Mouse (Mus musculus) hindbrain, embryonic 11.5 days (tissue): Measurements from ENCODE around the gene Tex52. TPM values are rescaled to one million over a fixed set of nuclear protein-coding genes. Genes with fewer than 3 reads are reported as not detected.
"Not testable (repeated sequence)": the region's sequence is repeated elsewhere in the genome, so short reads cannot be mapped to it uniquely, and the experiment has no call there.

ENCODE experiments used
- ATAC-seq: fragments of 200-750 bp; cut with Nextera tagmentation; 2 replicates; pipeline ENCODE4 v1.8.0; 2017; ENCODE audit warnings: mild to moderate bottlenecking, moderate TSS enrichment, moderate library complexity; ENCODE audit not compliant: low FRiP score
- DNase-seq: peaks from one replicate; pipeline ENCODE4 v3.0.0-alpha.2; 2015; ENCODE audit warnings: low spot score
- H3K27ac ChIP-seq: fragments of 300-500 bp; sonication (generic); 2 replicates; pipeline ENCODE4 v1.5.1; 2014; ENCODE audit warnings: mild to moderate bottlenecking, low read depth, low read length
- H3K27me3 ChIP-seq: fragments of 300-500 bp; sonication (generic); 2 replicates; pipeline ENCODE4 v1.6.1; 2014; ENCODE audit warnings: mild to moderate bottlenecking, low read length, moderate library complexity, mixed read lengths; ENCODE audit not compliant: control insufficient read depth, insufficient read depth
- H3K36me3 ChIP-seq: fragments of 300-500 bp; sonication (generic); 2 replicates; pipeline ENCODE4 v1.6.1; 2014; ENCODE audit warnings: mild to moderate bottlenecking, low read length, moderate library complexity, mixed read lengths; ENCODE audit not compliant: control insufficient read depth, insufficient read depth
- H3K4me1 ChIP-seq: fragments of 300-500 bp; sonication (generic); replicated peaks from 2 replicates; pipeline ENCODE4 v1.6.1; 2014; ENCODE audit warnings: low read length, mixed read lengths; ENCODE audit not compliant: control insufficient read depth, insufficient read depth
- H3K4me2 ChIP-seq: fragments of 300-500 bp; sonication (generic); replicated peaks from 2 replicates; pipeline ENCODE4 v1.6.1; 2014; ENCODE audit warnings: mild to moderate bottlenecking, low read depth, low read length
- H3K4me3 ChIP-seq: fragments of 300-500 bp; sonication (generic); 2 replicates; pipeline ENCODE4 v1.5.1; 2014; ENCODE audit warnings: low read depth, low read length
- H3K9ac ChIP-seq: fragments of 300-500 bp; sonication (generic); 2 replicates; pipeline ENCODE4 v1.6.1; 2014; ENCODE audit warnings: low read depth, low read length
- H3K9me3 ChIP-seq: fragments of 300-500 bp; sonication (generic); 2 replicates; pipeline ENCODE4 v1.6.1; 2016; ENCODE audit warnings: low read length; ENCODE audit not compliant: control insufficient read depth
- WGBS: fragments of 180-500 bp; shearing (Covaris S2); extraction: QIAGEN DNeasy Blood & Tissue Kit; methylation state at CpG from one replicate; pipeline ENCODE4 v1.1.7; 2014; 5-methylcytosine and 5-hydroxymethylcytosine counted together
- polyA plus RNA-seq: library from polyadenylated mRNA; unstranded; fragments of >200 nt; fragmentation: Nextera tagmentation; extraction: Ambion mirVana; gene quantifications from 2 replicates; pipeline ENCODE4 v1.2.1, GENCODE M21; 2014

Gene Tex52
- polyA plus RNA-seq, 1 experiment from 2014 or later = 0.40 TPM

- ATAC-seq = no peak
- Histone ChIP-seq H3K4me1 (0 out of 2 replicates have a peak, but pooled peaks cover 3% of the 10 kb centered on the region), H3K9me3 (no peaks in the 10 kb centered on the region), H3K27ac (no peak overlapping the region), H3K4me2 (no peak overlapping the region), H3K27me3 (no peaks in the 10 kb centered on the region), H3K36me3 (peaks cover 2% of the 10 kb centered on the region; the same call in 1 of the 2 replicates), H3K9ac (no peak overlapping the region), H3K4me3 (no peak overlapping the region)
- 99% methylated on average over 5 of the region's 5 CpGs for WGBS
- DNase-seq = no peak
Observed at GRCm38 (mm10) chr6:128366466-128366865, 8.8 kb upstream of the Tex52 start.

- H3K4me1 ChIP-seq = peaks cover 5% of the 10 kb centered on the region; the same call in 1 of the 2 replicates
- H3K9me3 ChIP-seq = no peaks in the 10 kb centered on the region
- peaks cover 6% of the 10 kb centered on the region for H3K36me3 ChIP-seq
Observed at GRCm38 (mm10) chr6:128370040-128370439, 5.2 kb upstream of the Tex52 start.

GRCm38 (mm10) chr6:128376371-128377085 is 1.3 kb downstream of the Tex52 start:
- Histone ChIP-seq H3K9ac (no peak overlapping the region), H3K9me3 (no peaks in the 10 kb centered on the region), H3K36me3 (peaks cover 6% of the 10 kb centered on the region; the same call in 1 of the 2 replicates), H3K4me3 (no peak overlapping the region), H3K4me1 (peaks cover 8% of the 10 kb centered on the region; the same call in 1 of the 2 replicates), H3K27ac (no peak overlapping the region), H3K4me2 (no peak overlapping the region), H3K27me3 (no peaks in the 10 kb centered on the region)
- WGBS = 90% methylated on average over 17 of the region's 17 CpGs
- DNase-seq = no peak
- ATAC-seq = no peak

More at GRCm38 (mm10) chr6:128370040-128370439, 5.2 kb upstream of the Tex52 start:
- no peak for DNase-seq
- Histone ChIP-seq H3K27ac (no peak overlapping the region), H3K27me3 (no peaks in the 10 kb centered on the region), H3K4me3 (no peak overlapping the region), H3K9ac (no peak overlapping the region), H3K4me2 (no peak overlapping the region)
- WGBS = 99% methylated on average over 5 of the region's 5 CpGs
- no peak for ATAC-seq

- peaks cover 2% of the 10 kb centered on the region; the same call in 1 of the 2 replicates for H3K36me3 ChIP-seq
- H3K4me3 ChIP-seq = no peak overlapping the region
- H3K9ac ChIP-seq = no peak overlapping the region
- no peak overlapping the region for H3K27ac ChIP-seq
- H3K4me2 ChIP-seq = no peak overlapping the region
- 88% methylated on average over 16 of the region's 16 CpGs for WGBS
- DNase-seq = no peak
- H3K27me3 ChIP-seq = no peaks in the 10 kb centered on the region
- H3K4me1 ChIP-seq = peaks cover 7% of the 10 kb centered on the region; the same call in 1 of the 2 replicates
- no peaks in the 10 kb centered on the region for H3K9me3 ChIP-seq
- ATAC-seq = no peak
Observed at GRCm38 (mm10) chr6:128379636-128380035, 4.4 kb downstream of the Tex52 start.

- not testable (repeated sequence) for DNase-seq, H3K9ac ChIP-seq, H3K4me3 ChIP-seq, ATAC-seq, H3K4me1 ChIP-seq, H3K27ac ChIP-seq, H3K4me2 ChIP-seq, H3K36me3 ChIP-seq, H3K9me3 ChIP-seq, H3K27me3 ChIP-seq
- 89% methylated on average over 1 of the region's 1 CpGs for WGBS
Observed at GRCm38 (mm10) chr6:128380594-128381167, 5.4 kb downstream of the Tex52 start.

GRCm38 (mm10) chr6:128381254-128381653 is 6.0 kb downstream of the Tex52 start:
- H3K9me3 ChIP-seq = no peaks in the 10 kb centered on the region
- H3K4me3 ChIP-seq = no peak overlapping the region
- DNase-seq (no peak), ATAC-seq (no peak)
- H3K36me3 ChIP-seq = no peaks in the 10 kb centered on the region
- no peaks in the 10 kb centered on the region for H3K27me3 ChIP-seq
- H3K4me1 ChIP-seq = no peaks in the 10 kb centered on the region
- no peak overlapping the region for H3K27ac ChIP-seq
- H3K9ac ChIP-seq = no peak overlapping the region
- WGBS = 82% methylated on average over 3 of the region's 3 CpGs
- H3K4me2 ChIP-seq = no peak overlapping the region

- no peak overlapping the region for H3K27ac ChIP-seq
- H3K4me1 ChIP-seq = no peaks in the 10 kb centered on the region
- no peaks in the 10 kb centered on the region for H3K9me3 ChIP-seq
- 78% methylated on average over 7 of the region's 7 CpGs for WGBS
- H3K4me3 ChIP-seq = no peak overlapping the region
- ATAC-seq (no peak), DNase-seq (no peak)
- no peaks in the 10 kb centered on the region for H3K27me3 ChIP-seq
- no peak overlapping the region for H3K9ac ChIP-seq
- no peaks in the 10 kb centered on the region for H3K36me3 ChIP-seq
- no peak overlapping the region for H3K4me2 ChIP-seq
Observed at GRCm38 (mm10) chr6:128383752-128384151, 8.5 kb downstream of the Tex52 start.

DNA sequence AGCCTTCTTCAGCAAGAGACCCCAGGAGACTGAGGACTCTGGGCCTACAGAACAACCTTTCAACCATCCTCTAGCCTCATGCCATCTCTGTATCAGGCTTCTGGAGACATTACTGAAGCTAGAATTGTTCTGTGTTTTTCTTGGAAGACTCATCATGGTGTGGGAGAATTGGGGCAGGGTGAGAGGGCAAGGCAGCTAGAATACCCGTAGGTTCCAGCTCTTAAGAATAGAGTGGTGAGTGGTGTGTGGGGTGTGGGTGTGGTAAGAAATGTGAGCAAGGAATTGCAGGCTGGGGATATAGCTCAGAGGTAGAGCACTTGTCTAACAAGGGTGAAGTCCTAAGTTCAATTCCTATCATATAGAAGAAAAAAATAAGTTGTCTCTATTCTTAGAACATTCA is 9.8 kb downstream of the Tex52 start:
- Histone ChIP-seq H3K4me2 (no peak overlapping the region), H3K36me3 (no peaks in the 10 kb centered on the region), H3K27me3 (no peaks in the 10 kb centered on the region), H3K4me3 (no peak overlapping the region), H3K4me1 (no peaks in the 10 kb centered on the region), H3K9ac (no peak overlapping the region), H3K9me3 (no peaks in the 10 kb centered on the region), H3K27ac (no peak overlapping the region)
- DNase-seq (no peak), ATAC-seq (no peak)
- WGBS = 77% methylated on average over 1 of the region's 1 CpGs

- 88% methylated on average over 1 of the region's 1 CpGs for WGBS
- no peak overlapping the region for H3K27ac ChIP-seq
- no peak overlapping the region for H3K9ac ChIP-seq
- no peak overlapping the region for H3K4me2 ChIP-seq
- ATAC-seq (no peak), DNase-seq (no peak)
- no peaks in the 10 kb centered on the region for H3K27me3 ChIP-seq
- no peaks in the 10 kb centered on the region for H3K9me3 ChIP-seq
- no peaks in the 10 kb centered on the region for H3K36me3 ChIP-seq
- no peak overlapping the region for H3K4me3 ChIP-seq
- H3K4me1 ChIP-seq = no peaks in the 10 kb centered on the region
Observed at GRCm38 (mm10) chr6:128389185-128389584, 13.9 kb downstream of the Tex52 start.
